Mouse (Mus musculus): ENCODE data around the gene Mrps27.

- TF ChIP-seq CTCF (IDR thresholded peaks at IDR 0.05; ENCODE audit: low read depth) (no peak), EP300 (IDR thresholded peaks at IDR 0.05; ENCODE audit: low read depth) (no peak)
Measured at GRCm38 (mm10) chr13:99397228-99397627, 52.6 kb downstream of the Mrps27 start.

Data from heart, postnatal 0 days (tissue).